Mouse (Mus musculus) common myeloid progenitor, adult 5-6 weeks (primary cell): ENCODE data around the gene Gmfg. TPM values are rescaled to one million over a fixed set of nuclear protein-coding genes. Genes with fewer than 3 reads are reported as not detected.
A peak's percentile ranks its signal among the peaks of the same experiment; 100 is the strongest.

ENCODE experiments used
- ATAC-seq: replicated peaks from 2 replicates; pipeline ENCODE4 v1.8.0; 2016; ENCODE audit warnings: low read depth, mild to moderate bottlenecking, moderate TSS enrichment, inconsistent platforms; ENCODE audit not compliant: poor library complexity, severe bottlenecking
- total RNA-seq: library from RNA; stranded (forward); fragments of 200-1000, 187-1606 nt; gene quantifications from 2 replicates; pipeline ENCODE4 v1.2.3, GENCODE M21; 2017

Gmfg gene
- total RNA-seq, 1 experiment from 2014 or later, result 583 TPM

GRCm38 (mm10) chr7:28476191-28476590, 38.9 kb downstream of the Gmfg start:
- ATAC-seq, result no peak

GRCm38 (mm10) chr7:28477363-28477762, 40.1 kb downstream of the Gmfg start:
- ATAC-seq, result no peak

GRCm38 (mm10) chr7:28478854-28479253, 41.6 kb downstream of the Gmfg start:
- ATAC-seq, result peak; percentile 54; the same call in 1 of the 2 replicates

- ATAC-seq, result no peak
Measured at GRCm38 (mm10) chr7:28482854-28483253, 45.6 kb downstream of the Gmfg start.

- no peak for ATAC-seq
Measured at GRCm38 (mm10) chr7:28484192-28484591, 46.9 kb downstream of the Gmfg start.

GRCm38 (mm10) chr7:28488030-28488491, 50.8 kb downstream of the Gmfg start:
- ATAC-seq, result no peak

- peak; percentile 65 for ATAC-seq
Measured at GRCm38 (mm10) chr7:28490410-28490809, 53.2 kb downstream of the Gmfg start.

- ATAC-seq, result 0 out of 2 replicates have a peak, but pooled peaks have one; percentile 18
Measured at GRCm38 (mm10) chr7:28490903-28491302, 53.7 kb downstream of the Gmfg start.

GRCm38 (mm10) chr7:28492310-28492709, 55.1 kb downstream of the Gmfg start:
- no peak for ATAC-seq

GRCm38 (mm10) chr7:28495426-28495825, 58.2 kb downstream of the Gmfg start:
- no peak for ATAC-seq

Other genes with a start within 250 kb of the Gmfg start
- 0.87 and 2.7 TPM in 2 replicates for gene Eid2, start 169.6 kb upstream of the Gmfg start, total RNA-seq
- gene Eid2b, start 159.7 kb upstream of the Gmfg start, total RNA-seq, result 1.9 and 4.7 TPM in 2 replicates
- not detected in 2 replicates for gene Selenov, start 146.3 kb upstream of the Gmfg start, total RNA-seq
- not detected in 2 replicates for gene Dll3, start 135.2 kb upstream of the Gmfg start, total RNA-seq
- gene Timm50, start 125.4 kb upstream of the Gmfg start, total RNA-seq, result 49.6 and 63.8 TPM in 2 replicates
- gene Supt5, start 98.7 kb upstream of the Gmfg start, total RNA-seq, result 63.4 and 68.1 TPM in 2 replicates
- 960 and 1,032 TPM in 2 replicates for gene Rps16, start 86.8 kb upstream of the Gmfg start, total RNA-seq
- gene Plekhg2, start 64.8 kb upstream of the Gmfg start, total RNA-seq, result 2.1 and 3.9 TPM in 2 replicates
- 82.7 and 90.0 TPM in 2 replicates for gene Zfp36, start 57.2 kb upstream of the Gmfg start, total RNA-seq
- gene Med29, start 44.7 kb upstream of the Gmfg start, total RNA-seq, result 16.6 and 21.3 TPM in 2 replicates
- gene Paf1, start 44.5 kb upstream of the Gmfg start, total RNA-seq, result 149 and 190 TPM in 2 replicates
- 2.1 and 2.9 TPM in 2 replicates for gene Lrfn1, start 14.5 kb downstream of the Gmfg start, total RNA-seq
- gene Ifnl2, start 73.0 kb downstream of the Gmfg start, total RNA-seq, result not detected in 2 replicates
- not detected in 2 replicates for gene Ifnl3, start 85.4 kb downstream of the Gmfg start, total RNA-seq
- gene Sycn, start 103.4 kb downstream of the Gmfg start, total RNA-seq, result not detected in 2 replicates
- gene Nccrp1, start 109.8 kb downstream of the Gmfg start, total RNA-seq, result 0.09 TPM in 1 of 2 replicates, not detected in the other
- 4.6 and 5.4 TPM in 2 replicates for gene Samd4b, start 160.7 kb downstream of the Gmfg start, total RNA-seq
- 5.9 and 7.5 TPM in 2 replicates for gene Pak4, start 160.7 kb downstream of the Gmfg start, total RNA-seq
- gene Acp7, start 193.9 kb downstream of the Gmfg start, total RNA-seq, result not detected in 2 replicates